Mouse (Mus musculus): Measurements from ENCODE around the gene Pycr2.

GRCm38 (mm10) chr1:180870122-180870650 is 33.9 kb upstream of the Pycr2 start:
- TF ChIP-seq CTCF (IDR thresholded peaks at IDR 0.05; ENCODE audit: low read depth) (no peak), EP300 (IDR thresholded peaks at IDR 0.05; ENCODE audit: low read depth) (no peak)

Measured in heart, postnatal 0 days (tissue).